Mouse (Mus musculus) left cerebral cortex, adult 6 months (tissue): ENCODE measurements around the gene Muc16. TPM values are rescaled to one million over a fixed set of nuclear protein-coding genes. Genes with fewer than 3 reads are reported as not detected.

Source experiments
- long read RNA-seq, 2 experiments: library from polyadenylated mRNA; unstranded; transcript quantifications; one replicate each; pipeline ENCODE4 v2.0.0; 2019 to 2020
- polyA plus RNA-seq: library from polyadenylated mRNA; unstranded; fragments of <200 nt; fragmentation: Nextera tagmentation; gene quantifications from 2 replicates; pipeline ENCODE4 v1.2.3, GENCODE M21; 2021

Gene Muc16
- not detected in 2 replicates for polyA plus RNA-seq
- long read RNA-seq, experiment 1: 0 reads
- long read RNA-seq, experiment 2: 0 reads

GRCm38 (mm10) chr9:18674480-18675154 lies at the start of gene Muc16:
Gene Muc16, minus strand, starts transcription at chr9:18674530.

GRCm38 (mm10) chr9:18478168-18478567 lies 196.2 kb downstream of the Muc16 start, which contains the start of the genes Zfp558 and Mbd3l1:
Gene Zfp558, minus strand, starts transcription at chr9:18478268.
Gene Mbd3l1, plus strand, starts transcription at chr9:18478359.

Other genes starting within 250 kb of the Muc16 start
- not detected in 2 replicates for gene Mbd3l2, start 243.9 kb downstream of the Muc16 start, polyA plus RNA-seq
- 0.87 and 1.3 TPM in 2 replicates for gene Zfp558, start 196.3 kb downstream of the Muc16 start, polyA plus RNA-seq
- not detected in 2 replicates for gene Mbd3l1, start 196.2 kb downstream of the Muc16 start, polyA plus RNA-seq
- gene Olfr24, start 89.5 kb upstream of the Muc16 start, polyA plus RNA-seq: not detected in 2 replicates
- not detected in 2 replicates for gene Olfr828, start 145.0 kb upstream of the Muc16 start, polyA plus RNA-seq
- gene Olfr829, start 180.4 kb upstream of the Muc16 start, polyA plus RNA-seq: not detected in 2 replicates
- not detected in 2 replicates for gene Olfr830, start 200.2 kb upstream of the Muc16 start, polyA plus RNA-seq